Mouse (Mus musculus) bone marrow, adult 2 months (tissue): ENCODE data around the gene Tnpo1. TPM values are rescaled to one million over a fixed set of nuclear protein-coding genes. Genes with fewer than 3 reads are reported as not detected.

Source experiments
- H3K27ac ChIP-seq: fragments of 200-500 bp; 2 replicates; pipeline ENCODE4 v1.5.1; 2012; ENCODE audit warnings: low read depth, mild to moderate bottlenecking, control low read depth, inconsistent platforms, low read length; ENCODE audit not compliant: control insufficient read depth, poor library complexity, insufficient read depth
- H3K4me1 ChIP-seq: fragments of 200-500 bp; 2 replicates; pipeline ENCODE4 v1.6.1; 2011; ENCODE audit warnings: low read length; ENCODE audit not compliant: control insufficient read depth, insufficient read depth
- H3K4me3 ChIP-seq: fragments of 200-500 bp; replicated peaks from 2 replicates; pipeline ENCODE3; 2011; ENCODE audit warnings: mild to moderate bottlenecking, low read depth, low read length, control low read depth; ENCODE audit not compliant: control insufficient read depth
- CTCF ChIP-seq: fragments of 200-500 bp; IDR thresholded peaks from 2 replicates; pipeline ENCODE4 v1.5.1; 2011; ENCODE audit warnings: low read length, control low read depth; ENCODE audit not compliant: control insufficient read depth, insufficient read depth
- POLR2A ChIP-seq: fragments of 200-500 bp; IDR thresholded peaks from 2 replicates; pipeline ENCODE4 v1.6.1; 2011; ENCODE audit warnings: low read depth, mild to moderate bottlenecking, control low read depth, low read length, borderline replicate concordance; ENCODE audit not compliant: control insufficient read depth
- WGBS: fragments of 180-500 bp; shearing (Covaris S2); methylation state at CpG from one replicate; pipeline ENCODE4 v1.1.7; 2018; 5-methylcytosine and 5-hydroxymethylcytosine counted together
- polyA plus RNA-seq: library from polyadenylated mRNA; stranded (reverse); fragments of >200 nt; gene quantifications from 2 replicates; pipeline ENCODE4 v1.2.4, GENCODE M21; 2011; ENCODE audit warnings: low replicate concordance; ENCODE audit not compliant: missing spikeins, insufficient read depth, insufficient read length

The Tnpo1 gene
- polyA plus RNA-seq, 1 experiment = 24.9 TPM

- WGBS = under 1% methylated on average over 71 of the region's 71 CpGs
- Histone ChIP-seq H3K4me3 (peak overlapping the region; percentile 94), H3K4me1 (no peaks in the 10 kb centered on the region; the same call in 1 of the 2 replicates), H3K27ac (peak overlapping the region; percentile 90)
- no peak for TF ChIP-seq CTCF
- TF ChIP-seq POLR2A = no peak
Observed at GRCm38 (mm10) chr13:98890137-98890870, 35.9 kb downstream of the Tnpo1 start.

GRCm38 (mm10) chr13:98889211-98889610 is 37.0 kb downstream of the Tnpo1 start:
- Histone ChIP-seq H3K27ac (no peak overlapping the region), H3K4me3 (no peak overlapping the region), H3K4me1 (no peaks in the 10 kb centered on the region; the same call in 1 of the 2 replicates)
- WGBS = 88% methylated on average over 11 of the region's 12 CpGs
- TF ChIP-seq CTCF (no peak), POLR2A (no peak)

DNA sequence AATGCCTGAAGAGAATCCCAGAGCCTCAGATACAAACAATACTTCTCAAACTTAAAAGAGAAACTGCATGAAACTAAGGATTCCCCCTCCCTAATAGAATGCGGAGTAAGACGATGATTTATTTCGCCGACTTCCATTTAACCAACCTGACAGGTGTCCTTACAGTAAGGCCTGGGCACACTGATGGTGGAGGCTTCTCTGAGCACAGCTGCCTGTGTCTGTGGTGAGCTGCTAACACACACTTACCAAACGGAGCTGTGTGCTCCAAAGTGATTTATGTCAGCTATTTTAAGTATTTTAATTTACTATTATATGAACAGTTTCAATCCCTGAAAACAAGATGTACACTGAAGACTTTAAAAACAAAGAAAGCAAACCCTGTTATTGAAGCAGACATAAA is 42.4 kb downstream of the Tnpo1 start:
- Histone ChIP-seq H3K27ac (no peak overlapping the region), H3K4me1 (no peaks in the 10 kb centered on the region), H3K4me3 (no peak overlapping the region)
- TF ChIP-seq POLR2A (no peak), CTCF (no peak)
- 93% methylated on average over 5 of the region's 5 CpGs for WGBS

DNA sequence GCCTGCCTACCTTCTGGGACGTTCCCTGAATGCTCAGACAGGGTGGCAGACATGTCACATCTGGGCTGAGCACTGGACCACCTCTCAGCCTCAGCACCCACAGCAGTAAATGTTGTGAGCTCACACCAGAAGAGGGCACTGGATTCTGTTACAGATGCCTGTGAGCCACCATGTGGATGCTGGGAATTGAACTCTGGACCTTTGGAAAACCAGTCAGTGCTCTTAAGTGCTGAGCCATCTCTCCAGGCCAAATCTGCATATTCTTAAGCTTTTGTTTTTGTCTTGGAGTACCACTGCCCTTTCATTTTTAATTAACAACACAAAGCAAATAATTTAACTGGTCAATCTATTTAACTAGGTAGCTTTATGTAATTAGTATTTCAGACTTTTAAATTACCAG is 44.2 kb downstream of the Tnpo1 start:
- TF ChIP-seq CTCF (no peak), POLR2A (no peak)
- H3K4me3 ChIP-seq = no peak overlapping the region
- no peak overlapping the region for H3K27ac ChIP-seq
- H3K4me1 ChIP-seq = no peaks in the 10 kb centered on the region
- WGBS = 97% methylated on average over 1 of the region's 1 CpGs

DNA sequence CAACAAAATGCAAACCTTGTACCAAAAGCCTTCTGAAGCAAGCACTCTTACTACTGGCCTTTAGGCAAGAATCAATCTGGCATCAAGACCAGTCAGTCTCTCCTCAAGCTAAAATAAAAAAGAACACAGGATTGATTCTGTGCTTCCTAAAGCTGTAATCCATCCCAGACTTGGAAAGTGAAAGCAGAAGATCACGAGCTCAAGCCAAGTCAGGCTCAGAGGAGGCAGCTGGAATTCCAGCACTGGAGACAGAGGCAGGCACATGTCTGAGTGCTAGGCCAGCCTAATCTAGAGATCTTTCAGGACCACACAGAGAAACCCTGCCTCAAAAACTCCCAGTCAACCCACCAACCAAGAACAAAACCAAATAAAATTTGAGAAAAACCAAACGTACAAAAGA is 45.8 kb downstream of the Tnpo1 start:
- 80% methylated on average over 2 of the region's 2 CpGs for WGBS

DNA sequence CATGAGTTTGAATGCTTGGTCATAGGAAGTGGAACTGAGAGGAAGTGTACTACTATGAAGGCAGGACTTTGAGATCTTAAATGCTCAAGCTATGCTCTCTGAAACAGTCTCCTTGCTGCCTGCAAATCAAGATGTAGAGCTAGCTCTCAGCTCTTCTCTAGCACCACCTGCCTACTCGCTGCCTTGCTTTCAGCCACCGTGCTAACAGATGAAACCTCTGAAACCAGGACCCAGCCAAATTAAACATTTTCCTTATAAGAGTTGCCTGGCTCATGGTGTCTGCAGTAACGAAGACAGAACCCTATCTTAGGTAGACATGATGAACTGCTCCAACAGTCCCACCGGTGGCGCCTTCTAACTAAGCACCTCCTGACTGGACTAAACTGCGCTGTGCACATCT is 46.8 kb downstream of the Tnpo1 start:
- no peak overlapping the region for H3K27ac ChIP-seq
- TF ChIP-seq POLR2A (no peak), CTCF (no peak)
- H3K4me3 ChIP-seq = no peak overlapping the region
- 91% methylated on average over 6 of the region's 6 CpGs for WGBS
- H3K4me1 ChIP-seq = no peaks in the 10 kb centered on the region

More for the DNA sequence above, 45.8 kb downstream of the Tnpo1 start:
- TF ChIP-seq CTCF (no peak), POLR2A (no peak)
- H3K4me3 ChIP-seq = no peak overlapping the region
- H3K4me1 ChIP-seq = no peaks in the 10 kb centered on the region
- no peak overlapping the region for H3K27ac ChIP-seq

- Histone ChIP-seq H3K4me1 (no peaks in the 10 kb centered on the region), H3K4me3 (no peak overlapping the region), H3K27ac (no peak overlapping the region)
- TF ChIP-seq POLR2A = no peak
- no peak for TF ChIP-seq CTCF
- WGBS = 91% methylated on average over 2 of the region's 2 CpGs
Observed at GRCm38 (mm10) chr13:98877165-98877564, 49.0 kb downstream of the Tnpo1 start.

- Histone ChIP-seq H3K27ac (no peak overlapping the region), H3K4me3 (no peak overlapping the region), H3K4me1 (peaks cover 1% of the 10 kb centered on the region; the same call in 1 of the 2 replicates)
- 70% methylated on average over 3 of the region's 3 CpGs for WGBS
- TF ChIP-seq POLR2A (no peak), CTCF (no peak)
Observed at GRCm38 (mm10) chr13:98874727-98875126, 51.5 kb downstream of the Tnpo1 start.

- H3K4me1 ChIP-seq = peaks cover 1% of the 10 kb centered on the region; the same call in 1 of the 2 replicates
- no peak overlapping the region for H3K27ac ChIP-seq
- TF ChIP-seq CTCF (no peak), POLR2A (no peak)
- H3K4me3 ChIP-seq = no peak overlapping the region
- WGBS = 53% methylated on average over 7 of the region's 7 CpGs
Observed at GRCm38 (mm10) chr13:98872273-98872847, 53.8 kb downstream of the Tnpo1 start.
